Mouse (Mus musculus) ovary, postnatal 10 days (tissue): ENCODE measurements at regions not wholly inside any gene's neighbourhood (a gene's known extent, or its start where the extent isn't known, plus 50 kb on each side); places are given as distances from the start of the nearest gene placed in this dataset.
A peak's percentile ranks its signal among the peaks of the same experiment; 100 is the strongest.

Source experiments
- DNase-seq: peaks from one replicate; pipeline ENCODE4 v3.0.0; 2022; ENCODE audit warnings: low spot score

DNA sequence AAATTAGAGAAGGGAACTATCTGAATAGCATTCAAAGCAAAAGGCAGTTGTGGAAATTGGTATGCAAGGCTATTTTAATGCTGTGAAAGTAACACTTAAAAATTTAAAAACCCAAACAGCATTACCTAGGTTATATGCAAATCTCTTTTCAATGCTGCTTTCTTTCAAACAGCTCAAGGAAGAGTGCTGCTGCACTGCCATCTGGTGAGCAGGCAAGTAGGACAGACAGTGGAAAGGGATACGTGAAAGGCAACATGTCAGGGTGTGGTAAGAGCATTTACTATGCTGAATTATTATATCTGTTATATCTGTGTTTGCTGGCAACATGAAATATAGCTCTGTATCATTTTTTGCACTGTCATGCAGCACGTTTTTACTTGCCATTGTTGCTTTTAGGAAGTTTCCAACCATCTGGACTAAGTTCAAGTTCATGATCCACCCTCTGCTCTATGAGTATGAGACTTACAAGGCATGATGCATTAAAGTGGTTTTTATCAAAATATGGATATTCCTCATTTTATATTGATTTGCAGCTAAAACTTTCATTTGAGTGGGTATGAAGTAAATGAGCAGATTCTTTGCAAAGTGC lies 1223.0 kb downstream of the Dnajb9 start:
- no peak for DNase-seq

DNA sequence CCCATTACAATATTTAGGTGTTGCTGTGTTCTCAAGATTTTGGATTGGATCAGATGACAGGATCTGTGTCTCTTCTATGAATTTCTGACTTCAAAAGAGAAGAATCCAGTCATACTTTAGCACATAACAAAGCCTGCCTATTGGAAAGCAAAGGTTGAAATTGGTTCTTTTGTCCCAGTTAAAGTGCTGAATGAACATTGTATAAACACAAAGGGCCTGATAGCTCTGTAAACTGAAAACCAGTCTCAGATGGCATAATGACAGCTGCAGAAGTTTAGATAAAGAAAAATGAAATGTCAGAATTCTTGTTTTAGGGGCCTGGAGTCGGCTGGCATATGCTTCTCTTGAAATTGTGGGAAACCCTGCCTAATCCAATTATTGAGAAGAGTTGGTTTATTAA lies 1223.6 kb downstream of the Dnajb9 start:
- DNase-seq, result no peak

DNA sequence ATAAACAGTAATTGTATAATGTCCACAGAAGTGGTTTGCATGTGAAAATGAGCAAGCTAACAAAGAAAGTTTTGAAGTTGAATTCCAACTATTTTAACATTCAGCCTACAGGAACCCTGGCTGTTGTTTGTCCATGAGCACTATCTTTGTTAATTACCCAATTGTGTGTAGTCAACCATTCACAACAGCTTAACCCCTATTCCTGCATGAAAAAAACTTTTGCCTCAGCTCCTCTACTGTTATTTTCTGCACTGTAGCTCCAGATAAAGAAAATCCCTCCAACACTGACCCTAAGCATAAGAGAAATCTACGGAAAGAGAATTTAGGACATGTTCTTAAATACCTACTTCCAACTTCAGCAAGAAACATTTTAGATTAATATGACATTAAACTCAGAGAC lies 1224.0 kb downstream of the Dnajb9 start:
- DNase-seq, result no peak

DNA sequence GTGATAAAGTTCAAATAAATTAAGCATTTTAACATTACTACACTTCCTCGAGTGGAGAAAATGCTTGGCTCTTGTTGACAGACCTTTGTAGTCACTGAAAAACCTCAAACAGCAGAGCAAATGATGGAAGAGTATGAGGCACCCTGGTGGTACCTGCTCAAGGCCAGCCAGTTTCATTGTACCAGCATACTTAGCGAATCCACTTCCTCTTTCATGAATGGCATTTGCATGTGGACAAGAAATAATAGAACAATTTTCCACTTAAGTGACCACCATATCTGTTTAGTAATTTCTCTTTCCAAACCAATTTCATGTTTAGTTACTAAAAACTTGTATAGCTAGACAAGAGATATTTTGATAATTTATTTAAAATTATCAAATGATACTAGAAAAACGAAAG lies 1231.3 kb downstream of the Dnajb9 start:
- DNase-seq, result no peak

DNA sequence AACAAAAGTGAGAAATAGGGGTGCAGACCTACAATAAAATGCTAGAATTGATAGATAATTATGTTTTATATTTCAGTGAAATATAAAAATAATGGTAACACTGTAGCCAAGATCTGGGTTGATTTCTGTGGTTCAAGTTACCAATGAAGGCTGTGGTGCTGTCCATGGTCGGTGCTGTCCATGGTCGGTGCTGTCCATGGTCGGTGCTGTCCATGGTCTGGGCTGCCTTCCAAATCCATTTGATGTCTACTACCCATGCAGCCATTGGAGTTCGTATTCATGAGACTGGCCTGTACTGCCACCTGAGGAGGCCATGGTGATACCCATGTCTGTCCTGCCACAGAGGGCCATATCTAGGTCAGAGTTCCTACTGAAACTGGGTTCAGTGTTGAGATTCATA lies 1237.4 kb downstream of the Dnajb9 start:
- peak; percentile 35 for DNase-seq

DNA sequence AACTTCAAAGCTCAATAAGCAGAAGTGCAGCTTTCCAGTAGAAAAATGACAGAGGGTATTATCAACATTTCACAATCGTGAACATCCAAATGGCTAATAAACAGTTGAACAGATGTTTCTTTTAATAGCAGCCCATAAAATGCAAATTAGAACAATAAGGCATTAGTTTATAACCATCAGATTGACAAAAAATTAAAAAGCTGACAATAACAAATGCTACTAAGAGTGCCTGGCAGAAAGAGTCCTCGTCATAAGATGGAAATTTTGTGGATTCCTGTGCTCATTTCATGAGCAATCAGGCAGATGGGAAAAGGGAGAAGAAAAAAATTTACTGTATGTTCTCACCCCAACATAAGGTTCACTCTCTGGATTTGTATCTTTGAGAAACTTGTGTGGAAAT lies 1248.6 kb downstream of the Dnajb9 start:
- no peak for DNase-seq

DNA sequence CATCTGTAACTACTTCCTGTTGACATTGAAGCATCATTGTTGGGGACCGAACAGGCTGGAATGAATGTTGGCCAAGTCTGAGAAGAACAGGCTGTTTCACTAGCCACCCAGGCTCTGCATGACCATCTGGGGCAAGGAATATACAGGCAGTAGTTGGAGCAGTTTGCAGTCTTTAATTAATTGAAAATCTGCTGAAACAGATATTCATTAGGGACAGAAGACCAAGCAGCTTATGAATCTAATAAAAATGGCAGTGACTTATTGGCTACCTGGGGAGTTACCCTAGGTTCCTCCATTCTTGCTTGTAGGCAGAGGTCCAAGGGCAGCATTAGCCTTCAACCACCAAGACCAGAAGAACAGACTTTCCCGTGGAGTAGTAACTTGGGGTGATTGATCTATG lies 1262.2 kb downstream of the Dnajb9 start:
- DNase-seq, result no peak

DNA sequence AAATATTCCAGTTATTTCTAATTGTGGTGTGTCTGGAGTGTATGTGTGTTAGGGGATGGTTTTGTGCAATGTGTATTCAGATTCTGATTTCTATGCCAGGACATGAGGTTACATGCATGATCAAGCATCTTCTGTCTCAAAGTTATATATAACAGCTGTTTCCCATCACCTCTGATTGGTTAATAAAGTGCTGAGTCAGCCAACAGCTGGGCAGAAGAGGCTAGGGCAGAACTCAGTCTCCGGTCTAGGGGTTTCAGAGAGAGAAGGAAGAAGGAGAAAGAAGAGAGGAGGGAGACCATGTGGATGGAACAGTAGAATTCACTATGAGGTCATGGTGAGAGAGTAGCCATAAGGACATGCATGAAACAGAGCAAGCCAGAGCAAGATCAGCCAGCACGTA lies 1295.8 kb downstream of the Dnajb9 start:
- DNase-seq, result no peak
